Mouse (Mus musculus) heart, adult 2 months (tissue): Measurements from ENCODE around the gene Ttc25.

Source experiments
- CTCF ChIP-seq: fragments of 200-600 bp; IDR thresholded peaks from 2 replicates; pipeline ENCODE4 v1.8.1; 2022; ENCODE audit warnings: antibody characterized with exemption, mild to moderate bottlenecking, moderate library complexity
- POLR2A ChIP-seq: fragments of 200-500 bp; IDR thresholded peaks from 2 replicates; pipeline ENCODE4 v1.6.1; 2011; ENCODE audit warnings: mild to moderate bottlenecking, low read depth, low read length, control low read depth; ENCODE audit not compliant: insufficient read depth

- TF ChIP-seq CTCF: no peak
- no peak for TF ChIP-seq POLR2A
Observed at GRCm38 (mm10) chr11:100550101-100550500, 4.7 kb downstream of the Ttc25 start.
